Mouse (Mus musculus) midbrain, embryonic 11.5 days (tissue): ENCODE measurements at regions not wholly inside any gene's neighbourhood (a gene's known extent, or its start where the extent isn't known, plus 50 kb on each side); places are given as distances from the start of the nearest gene placed in this dataset.

ENCODE experiments used
- ATAC-seq: fragments of 200-750 bp; cut with Nextera tagmentation; 2 replicates; pipeline ENCODE4 v1.8.0; 2017; ENCODE audit warnings: moderate TSS enrichment, moderate library complexity; ENCODE audit not compliant: low FRiP score
- DNase-seq: peaks from one replicate; pipeline ENCODE4 v3.0.0; 2015; ENCODE audit warnings: low spot score; ENCODE audit errors: missing footprints
- H3K27ac ChIP-seq: fragments of 300-500 bp; sonication (generic); 2 replicates; pipeline ENCODE4 v1.5.1; 2014; ENCODE audit warnings: low read depth, low read length
- H3K27me3 ChIP-seq: fragments of 300-500 bp; sonication (generic); 2 replicates; pipeline ENCODE4 v1.6.1; 2014; ENCODE audit warnings: mild to moderate bottlenecking, low read length, moderate library complexity, mixed read lengths; ENCODE audit not compliant: control insufficient read depth, insufficient read depth
- H3K36me3 ChIP-seq: fragments of 300-500 bp; sonication (generic); 2 replicates; pipeline ENCODE4 v1.6.1; 2014; ENCODE audit warnings: mild to moderate bottlenecking, low read length, moderate library complexity, mixed read lengths; ENCODE audit not compliant: control insufficient read depth, insufficient read depth
- H3K4me1 ChIP-seq: fragments of 300-500 bp; sonication (generic); 2 replicates; pipeline ENCODE4 v1.6.1; 2014; ENCODE audit warnings: low read length; ENCODE audit not compliant: control insufficient read depth, insufficient read depth
- H3K4me2 ChIP-seq: fragments of 300-500 bp; sonication (generic); 2 replicates; pipeline ENCODE4 v1.6.1; 2014; ENCODE audit warnings: mild to moderate bottlenecking, moderate library complexity
- H3K4me3 ChIP-seq: fragments of 300-500 bp; sonication (generic); 2 replicates; pipeline ENCODE4 v1.5.1; 2014; ENCODE audit warnings: low read depth, low read length
- H3K9ac ChIP-seq: fragments of 300-500 bp; sonication (generic); 2 replicates; pipeline ENCODE4 v1.6.1; 2014; ENCODE audit warnings: low read length
- H3K9me3 ChIP-seq: fragments of 300-500 bp; sonication (generic); 2 replicates; pipeline ENCODE4 v1.6.1; 2016; ENCODE audit warnings: low read length; ENCODE audit not compliant: control insufficient read depth
- WGBS: fragments of 180-500 bp; shearing (Covaris S2); extraction: QIAGEN DNeasy Blood & Tissue Kit; methylation state at CpG from one replicate; pipeline ENCODE4 v1.1.7; 2014; 5-methylcytosine and 5-hydroxymethylcytosine counted together

GRCm38 (mm10) chr16:46581115-46581514, 82.8 kb upstream of the Nectin3 start:
- Histone ChIP-seq H3K4me3 (no peak overlapping the region), H3K27me3 (no peaks in the 10 kb centered on the region), H3K9me3 (no peaks in the 10 kb centered on the region), H3K36me3 (no peaks in the 10 kb centered on the region), H3K27ac (no peak overlapping the region), H3K4me1 (no peaks in the 10 kb centered on the region), H3K9ac (no peak overlapping the region), H3K4me2 (no peak overlapping the region)
- WGBS: 90% methylated on average over 10 of the region's 10 CpGs
- ATAC-seq: no peak
- no peak for DNase-seq

DNA sequence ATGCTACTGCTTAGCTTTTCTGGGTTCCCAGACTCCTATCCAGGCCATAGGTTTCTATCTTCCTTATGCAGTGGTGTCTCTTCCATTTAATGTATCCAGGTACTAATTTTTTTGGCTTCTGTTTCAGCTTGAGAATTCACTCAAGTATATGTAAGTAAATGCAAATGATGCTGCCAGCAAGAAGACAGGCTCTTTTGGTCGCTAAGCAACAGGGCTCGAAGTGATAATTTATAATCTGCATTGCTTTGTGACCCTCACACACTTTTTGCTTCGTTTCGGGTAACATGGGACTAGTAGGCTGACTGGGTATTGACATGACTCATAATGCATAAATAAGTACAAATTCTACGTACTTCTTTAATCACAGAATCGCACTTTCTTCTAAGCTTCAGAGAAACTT, 75.9 kb upstream of the Nectin3 start:
- no peak overlapping the region for H3K27ac ChIP-seq
- no peak overlapping the region for H3K4me2 ChIP-seq
- ATAC-seq (no peak), DNase-seq (no peak)
- H3K4me1 ChIP-seq: no peaks in the 10 kb centered on the region
- no peaks in the 10 kb centered on the region for H3K27me3 ChIP-seq
- H3K4me3 ChIP-seq: no peak overlapping the region
- H3K36me3 ChIP-seq: no peaks in the 10 kb centered on the region
- H3K9ac ChIP-seq: no peak overlapping the region
- no peaks in the 10 kb centered on the region for H3K9me3 ChIP-seq
- WGBS: 71% methylated on average over 6 of the region's 6 CpGs

- no peak overlapping the region for H3K4me3 ChIP-seq
- H3K27me3 ChIP-seq: no peaks in the 10 kb centered on the region
- H3K4me1 ChIP-seq: no peaks in the 10 kb centered on the region
- H3K9ac ChIP-seq: no peak overlapping the region
- 81% methylated on average over 1 of the region's 1 CpGs for WGBS
- DNase-seq (no peak), ATAC-seq (no peak)
- H3K4me2 ChIP-seq: no peak overlapping the region
- H3K9me3 ChIP-seq: no peaks in the 10 kb centered on the region
- no peaks in the 10 kb centered on the region for H3K36me3 ChIP-seq
- no peak overlapping the region for H3K27ac ChIP-seq
These were observed 69.1 kb upstream of the Nectin3 start for GRCm38 (mm10) chr16:46567446-46567845.

- DNase-seq (no peak), ATAC-seq (no peak)
- Histone ChIP-seq H3K4me2 (no peak overlapping the region), H3K27ac (no peak overlapping the region), H3K27me3 (no peaks in the 10 kb centered on the region), H3K36me3 (no peaks in the 10 kb centered on the region), H3K9ac (no peak overlapping the region), H3K9me3 (no peaks in the 10 kb centered on the region), H3K4me3 (no peak overlapping the region), H3K4me1 (no peaks in the 10 kb centered on the region)
- 81% methylated on average over 4 of the region's 4 CpGs for WGBS
These were observed 67.8 kb upstream of the Nectin3 start for GRCm38 (mm10) chr16:46566020-46566581.

GRCm38 (mm10) chr16:46557281-46557680, 59.0 kb upstream of the Nectin3 start:
- WGBS: 74% methylated on average over 3 of the region's 3 CpGs
- no peaks in the 10 kb centered on the region for H3K27me3 ChIP-seq

DNA sequence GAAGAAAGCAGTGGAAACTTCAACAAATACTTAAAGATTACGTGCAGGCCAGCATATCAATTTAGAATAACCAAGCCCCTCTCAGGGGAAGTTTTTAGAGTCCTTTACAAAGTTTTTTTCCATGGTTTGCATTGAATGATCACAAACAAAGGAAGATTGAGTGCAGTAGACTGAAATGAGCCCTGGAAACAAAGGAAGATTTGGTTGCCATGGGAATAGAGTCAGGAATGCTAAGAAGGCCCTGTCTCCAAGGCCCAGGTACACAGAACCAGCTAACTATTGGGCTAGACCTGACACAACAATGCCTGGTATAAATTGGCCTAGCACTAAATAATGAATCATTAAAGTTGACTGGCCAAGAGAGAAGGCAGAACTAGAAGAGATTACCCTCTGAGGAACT, 49.9 kb upstream of the Nectin3 start:
- Histone ChIP-seq H3K27me3 (no peaks in the 10 kb centered on the region), H3K27ac (0 out of 2 replicates have a peak overlapping the region, but pooled peaks have one; percentile 1), H3K9me3 (no peaks in the 10 kb centered on the region), H3K4me2 (no peak overlapping the region), H3K4me3 (no peak overlapping the region), H3K4me1 (peaks cover 6% of the 10 kb centered on the region; the same call in 1 of the 2 replicates), H3K36me3 (no peaks in the 10 kb centered on the region), H3K9ac (no peak overlapping the region)
- WGBS: 17% methylated on average over 1 of the region's 1 CpGs
- ATAC-seq: peak; percentile 89
- DNase-seq: peak; percentile 95

More at GRCm38 (mm10) chr16:46557281-46557680, 59.0 kb upstream of the Nectin3 start:
- no peak overlapping the region for H3K27ac ChIP-seq
- no peaks in the 10 kb centered on the region for H3K36me3 ChIP-seq
- H3K4me3 ChIP-seq: no peak overlapping the region
- no peak overlapping the region for H3K4me2 ChIP-seq
- H3K4me1 ChIP-seq: no peaks in the 10 kb centered on the region
- H3K9ac ChIP-seq: no peak overlapping the region
- no peaks in the 10 kb centered on the region for H3K9me3 ChIP-seq
- ATAC-seq (no peak), DNase-seq (peak; percentile 79)
